Mouse (Mus musculus): ENCODE data around the gene Rnf19b. TPM values are rescaled to one million over a fixed set of nuclear protein-coding genes. Genes with fewer than 3 reads are reported as not detected.
A peak's percentile ranks its signal among the peaks of the same experiment; 100 is the strongest.

The Rnf19b gene
- 10 to 100 TPM; 20.3 to 22.7 TPM for total RNA-seq (2021)
- long read RNA-seq, experiment 1, partial matches to known transcripts, result 0 of 9 reads
- long read RNA-seq, experiment 1, other reads (novel, unspliced or antisense), result 4 of 9 reads
- long read RNA-seq, experiment 2, partial matches to known transcripts, result 2 of 9 reads
- long read RNA-seq, experiment 2, other reads (novel, unspliced or antisense), result 4 of 9 reads

DNA sequence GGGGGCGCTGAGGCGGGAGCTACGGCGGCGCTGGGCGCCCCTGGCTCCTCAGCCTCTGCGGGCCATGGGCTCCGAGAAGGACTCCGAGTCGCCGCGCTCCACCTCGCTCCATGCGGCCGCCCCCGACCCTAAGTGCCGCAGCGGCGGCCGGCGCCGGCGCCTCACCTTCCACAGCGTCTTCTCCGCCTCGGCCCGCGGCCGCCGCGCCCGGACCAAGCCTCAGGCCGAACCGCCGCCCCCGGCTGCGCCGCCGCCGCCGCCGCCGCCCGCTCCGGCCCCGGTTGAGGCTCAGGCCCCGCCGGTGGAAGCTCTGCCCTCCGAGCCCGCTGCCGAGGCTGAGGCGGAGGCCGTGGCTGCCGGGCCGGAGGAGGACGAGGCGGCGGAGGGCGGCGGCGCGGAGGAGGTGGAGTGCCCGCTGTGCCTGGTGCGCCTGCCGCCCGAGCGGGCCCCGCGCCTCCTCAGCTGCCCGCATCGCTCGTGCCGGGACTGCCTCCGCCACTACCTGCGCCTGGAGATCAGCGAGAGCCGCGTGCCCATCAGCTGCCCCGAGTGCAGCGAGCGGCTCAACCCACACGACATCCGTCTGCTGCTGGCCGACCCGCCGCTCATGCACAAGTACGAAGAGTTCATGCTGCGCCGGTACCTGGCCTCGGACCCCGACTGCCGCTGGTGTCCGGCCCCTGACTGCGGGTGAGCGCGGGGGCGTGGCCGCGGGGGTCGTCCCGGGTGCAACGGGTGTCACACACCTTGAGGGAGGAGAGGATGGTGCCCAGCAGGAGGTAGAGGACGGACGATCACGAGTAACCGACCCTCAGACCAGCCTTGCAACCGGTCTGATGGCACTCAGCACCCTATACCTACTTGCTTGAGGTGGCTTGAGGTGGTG, at the start of gene Rnf19b:
Rnf19b (plus strand) TSS at position 65 of the 886 bp plus-strand sequence.
- intact Hi-C loops (cut with DNase I), result no loop called here
- peak; percentile 15 to 41 for DNase-seq

DNA sequence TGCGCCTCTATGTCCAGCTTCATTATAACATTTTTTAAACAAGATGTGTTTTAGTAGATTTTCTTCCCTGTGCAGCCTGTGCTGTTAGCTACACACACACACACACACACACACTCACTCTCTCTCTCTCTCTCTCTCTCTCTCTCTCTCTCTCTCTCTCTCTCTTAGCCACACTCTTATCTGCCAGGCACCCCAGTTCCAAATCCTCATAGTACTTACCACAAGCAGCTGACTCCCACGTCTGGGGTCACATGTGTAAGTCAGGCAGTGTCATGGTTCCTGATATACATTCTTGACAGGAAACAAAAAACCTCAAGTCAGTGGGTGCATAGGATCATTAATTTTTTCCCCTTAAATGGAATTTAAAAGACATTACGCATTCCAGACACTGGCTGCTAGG, 49.4 kb upstream of the Rnf19b start:
- intact Hi-C loops (cut with DNase I), result no loop called here
- DNase-seq, result no peak

DNA sequence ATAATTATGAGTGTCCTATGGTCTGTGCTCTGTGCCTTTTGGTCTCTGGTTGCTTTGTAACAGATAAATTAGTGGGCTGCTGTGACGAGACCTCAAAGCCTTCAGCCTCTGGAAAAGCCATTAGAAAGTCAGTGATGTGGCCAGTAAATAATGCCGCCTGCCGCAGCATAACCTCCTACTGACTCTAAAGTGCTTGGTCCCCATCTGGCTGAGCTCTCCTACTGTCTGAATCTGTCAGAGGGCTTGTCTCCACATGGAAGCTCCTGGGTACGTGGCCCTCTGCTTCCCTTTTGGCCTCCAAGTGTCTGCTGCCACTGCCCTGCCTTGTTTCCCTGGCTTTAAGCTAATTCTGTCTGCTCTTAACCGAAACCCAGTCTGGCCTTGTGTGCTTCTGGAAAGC, 48.5 kb upstream of the Rnf19b start:
- intact Hi-C loops (cut with DNase I), result no loop called here
- no peak for DNase-seq

DNA sequence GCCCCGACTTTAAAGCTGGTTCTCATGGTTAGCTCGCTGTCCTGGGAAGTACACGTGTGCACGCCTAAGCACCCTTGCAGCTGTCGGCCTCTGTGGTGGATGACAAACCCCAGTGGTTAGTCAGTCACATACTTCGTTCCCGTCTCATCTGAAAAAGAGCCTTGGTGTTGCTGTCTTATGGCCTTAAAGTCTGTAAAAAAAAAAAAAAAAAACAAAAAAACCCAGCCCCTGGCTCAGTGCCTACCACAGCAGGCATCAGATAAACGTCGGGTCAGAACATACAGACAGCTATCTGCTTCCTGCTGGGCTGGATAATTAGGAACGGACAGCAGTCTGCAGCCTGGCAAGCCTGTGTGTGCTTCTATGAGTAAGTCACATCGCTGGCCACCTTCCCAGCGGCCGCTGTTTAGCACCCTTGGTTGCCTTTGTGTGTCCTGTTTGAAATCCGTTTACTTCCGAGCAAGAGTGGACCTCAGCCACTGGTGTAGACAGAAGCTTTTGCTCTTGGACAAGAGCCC, 46.4 kb upstream of the Rnf19b start:
- DNase-seq, result peak; percentile 38 to 40
- intact Hi-C loops (cut with DNase I), result no loop called here

DNA sequence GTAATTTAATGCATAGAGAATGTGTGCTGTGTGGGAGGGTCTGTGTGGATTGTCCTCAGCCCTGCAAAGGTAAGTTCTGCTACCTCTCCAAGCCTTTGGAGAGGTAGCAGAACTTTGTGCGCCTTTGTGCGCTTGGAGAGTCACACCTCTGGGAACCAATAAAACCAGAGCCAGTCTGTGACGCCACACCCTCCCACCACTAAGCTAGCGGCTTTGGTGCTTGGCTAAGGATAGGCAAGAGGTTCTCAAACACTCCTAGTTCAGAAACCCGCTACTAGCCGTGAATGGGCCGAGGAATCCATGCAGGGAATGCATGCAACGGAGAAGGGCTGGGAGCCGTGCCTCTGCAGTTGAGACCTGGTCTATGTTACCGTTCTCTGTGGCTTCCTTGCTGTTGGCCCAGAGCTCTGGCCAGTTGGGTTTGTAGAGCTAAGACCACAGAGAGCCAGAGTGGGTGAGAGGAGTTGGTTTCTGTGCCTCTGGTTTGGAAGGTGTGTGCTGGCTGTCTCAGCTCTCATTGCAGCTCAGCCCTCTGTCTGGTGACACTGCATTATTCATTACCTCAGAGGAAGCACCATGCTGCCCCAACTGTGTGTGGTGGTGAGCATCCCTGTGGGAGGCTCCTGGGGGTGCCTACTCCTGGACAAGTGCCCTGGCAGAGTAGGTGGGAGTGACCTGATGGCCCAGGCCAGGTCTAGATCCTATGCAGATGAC, 44.8 kb upstream of the Rnf19b start:
- no peak for DNase-seq
- intact Hi-C loops (cut with DNase I), result no loop called here

DNA sequence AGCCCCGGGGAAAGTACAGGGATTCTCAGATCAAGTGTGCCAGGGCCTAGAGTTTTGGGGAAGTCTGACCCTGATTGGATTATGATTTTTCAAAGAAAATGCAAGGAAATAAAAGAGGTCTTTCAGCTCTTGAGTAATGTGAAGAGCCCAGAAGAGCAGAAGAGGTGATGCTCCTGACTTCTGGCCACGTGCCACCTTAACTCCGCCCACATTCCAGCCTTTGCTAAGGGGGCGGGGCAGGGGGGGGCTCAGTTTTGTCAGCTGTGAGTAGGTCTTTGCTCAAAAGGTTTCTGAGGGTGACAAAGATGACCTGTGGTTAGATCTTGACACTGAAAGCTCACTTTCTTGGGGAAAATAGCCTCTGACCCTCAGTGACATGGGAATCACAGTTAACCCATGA, 41.7 kb upstream of the Rnf19b start:
- DNase-seq, result no peak
- intact Hi-C loops (cut with DNase I), result no loop called here

DNA sequence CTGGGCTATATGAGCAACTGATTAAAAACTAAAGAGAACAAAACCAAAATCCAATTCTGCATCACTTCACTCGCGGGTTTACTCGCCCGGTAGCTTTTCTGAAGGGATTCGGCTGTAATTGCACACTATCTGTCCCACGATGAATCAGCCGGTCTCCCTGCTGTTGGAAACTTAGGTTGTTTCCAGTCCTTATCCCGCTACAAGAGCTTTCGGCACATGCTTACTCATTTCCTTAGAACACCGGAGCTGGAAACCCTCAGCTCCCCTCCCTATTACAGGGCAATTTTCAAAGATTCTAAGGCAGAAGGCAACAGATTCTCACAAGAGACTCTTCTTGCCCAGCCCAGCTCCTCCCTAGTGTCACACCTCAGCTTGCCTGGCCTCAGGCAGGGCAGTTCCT, 40.9 kb upstream of the Rnf19b start:
- intact Hi-C loops (cut with DNase I), result no loop called here

DNA sequence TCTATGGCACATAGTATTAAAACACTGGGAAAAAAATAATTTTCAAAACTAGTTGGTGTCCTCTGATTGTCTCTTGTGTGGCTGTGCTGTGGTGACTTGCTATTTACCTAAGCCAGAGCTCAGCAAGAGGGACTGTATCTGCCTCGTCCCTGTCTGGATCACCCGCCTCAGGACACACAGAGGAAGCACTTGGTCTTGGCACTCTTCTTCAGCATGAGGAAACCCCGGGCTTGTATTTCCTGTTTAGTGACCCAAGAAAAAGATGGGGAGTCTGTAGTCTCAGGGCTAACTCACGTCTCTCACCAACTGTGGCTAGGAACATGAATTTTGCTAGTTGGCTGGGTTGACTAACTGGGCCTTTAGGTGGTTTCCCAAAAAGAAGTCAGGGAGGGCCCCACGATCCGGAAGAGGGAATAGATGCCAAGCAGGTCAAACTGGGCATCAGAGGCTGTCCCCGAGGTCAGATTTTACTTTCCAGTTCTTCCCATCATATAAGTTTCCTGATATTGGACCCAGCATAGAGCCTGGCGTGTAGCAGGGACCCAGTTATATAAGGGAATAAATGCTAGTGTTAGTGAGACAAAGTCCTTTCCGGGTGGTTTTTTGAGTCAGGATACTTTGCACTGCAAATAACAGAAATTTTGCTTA, 39.2 kb upstream of the Rnf19b start:
- intact Hi-C loops (cut with DNase I), result no loop called here
- no peak for DNase-seq

More for the DNA sequence above, 40.9 kb upstream of the Rnf19b start:
- no peak for DNase-seq

DNA sequence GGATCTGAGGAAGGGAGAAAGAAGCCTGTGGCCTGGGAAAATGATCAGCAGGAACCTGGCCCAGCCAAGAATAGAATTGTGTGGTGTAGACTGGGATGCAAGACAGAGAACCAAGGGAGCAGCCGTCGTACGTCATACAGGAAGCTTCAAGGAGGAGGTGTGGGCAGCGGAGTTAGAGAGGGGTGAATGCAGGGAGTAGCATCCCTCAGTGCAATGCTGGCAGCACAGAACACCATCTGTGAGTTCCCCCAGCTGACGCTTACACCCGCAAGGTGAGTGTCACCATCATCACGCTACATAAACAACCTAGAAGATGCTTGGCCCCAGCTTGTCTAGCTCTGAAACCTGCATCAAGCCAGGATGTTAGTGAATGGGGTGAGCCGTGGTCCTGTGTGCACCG, 38.3 kb upstream of the Rnf19b start:
- no peak for DNase-seq
- intact Hi-C loops (cut with DNase I), result no loop called here

DNA sequence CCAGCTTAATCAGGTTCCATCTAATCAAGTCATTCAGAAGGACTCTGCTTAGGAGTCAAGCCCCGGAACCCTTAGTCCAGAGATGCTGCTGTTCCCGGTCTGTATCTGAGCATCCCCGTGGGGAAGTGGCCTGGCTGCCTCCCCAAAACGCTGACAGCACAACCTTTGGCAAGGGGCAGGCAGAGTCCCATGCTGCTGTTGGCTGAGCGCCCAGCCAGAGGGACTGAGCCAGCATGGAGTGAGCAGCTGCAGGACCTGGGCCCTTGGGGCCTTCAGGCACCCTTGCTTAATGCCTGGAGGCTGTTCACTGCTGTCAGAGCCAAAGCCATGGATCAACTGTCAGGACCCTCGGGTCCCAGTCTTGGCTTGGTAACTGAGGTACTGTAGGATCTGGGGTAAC, 37.6 kb upstream of the Rnf19b start:
- intact Hi-C loops (cut with DNase I), result no loop called here
- peak; percentile 94 to 95 for DNase-seq

DNA sequence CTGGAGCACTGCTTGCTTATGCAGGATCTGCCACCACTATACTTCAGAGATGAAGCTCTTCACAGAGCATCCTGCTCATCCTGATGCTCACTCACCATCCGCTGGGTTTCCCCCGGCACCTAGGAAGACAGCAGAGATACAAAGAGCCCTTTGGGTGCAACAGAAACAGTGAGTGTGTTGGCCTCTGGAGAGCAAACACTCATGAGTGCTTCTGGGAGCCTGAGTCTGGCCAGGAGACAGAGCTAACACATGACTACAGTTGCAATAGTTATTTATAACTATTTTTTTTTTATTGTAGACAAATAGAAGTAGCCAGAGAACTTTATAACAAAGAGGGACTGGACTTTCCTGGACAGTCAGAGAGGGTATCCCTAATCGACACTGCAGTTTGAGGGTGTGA, 36.6 kb upstream of the Rnf19b start:
- intact Hi-C loops (cut with DNase I), result no loop called here
- DNase-seq, result no peak

DNA sequence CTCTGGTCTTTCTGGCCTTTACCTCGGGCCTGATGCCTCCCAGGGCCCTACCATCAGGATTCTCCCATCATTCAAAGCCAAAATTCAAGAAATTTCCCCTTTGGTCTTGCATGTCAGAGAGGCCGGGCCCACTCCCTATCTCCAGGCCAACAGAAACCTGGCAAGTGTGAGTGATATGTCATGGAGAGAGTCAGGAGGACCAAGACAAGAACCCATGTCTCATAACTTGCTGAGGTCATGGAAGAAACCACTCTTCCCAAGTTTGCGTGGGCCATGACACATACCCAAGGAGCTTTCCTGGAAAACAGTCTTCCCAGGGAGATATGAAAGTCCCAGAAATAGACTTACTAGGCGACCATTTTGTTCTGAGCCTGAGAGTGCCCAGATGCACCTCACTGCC, 36.2 kb upstream of the Rnf19b start:
- intact Hi-C loops (cut with DNase I), result no loop called here
- no peak for DNase-seq

DNA sequence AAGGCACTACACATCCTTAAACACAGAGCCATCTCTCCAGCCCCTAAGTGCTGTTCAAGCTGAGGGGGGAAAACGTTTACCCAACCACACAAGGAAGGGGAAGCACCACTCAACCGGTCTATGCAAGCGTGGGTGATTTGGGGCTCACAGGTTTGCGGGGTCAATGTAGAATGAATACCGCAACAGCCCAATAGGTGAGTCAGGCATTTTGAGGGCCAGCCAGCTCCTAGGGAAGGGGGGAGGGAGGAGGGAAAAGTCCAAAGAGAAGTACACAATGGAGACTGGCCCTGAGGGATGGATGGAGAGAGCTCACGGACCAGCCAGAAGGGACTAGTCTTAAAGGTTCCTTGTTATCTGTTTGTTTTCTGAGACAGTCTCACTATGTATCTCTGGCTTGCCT, 34.2 kb upstream of the Rnf19b start:
- DNase-seq, result no peak
- intact Hi-C loops (cut with DNase I), result no loop called here

DNA sequence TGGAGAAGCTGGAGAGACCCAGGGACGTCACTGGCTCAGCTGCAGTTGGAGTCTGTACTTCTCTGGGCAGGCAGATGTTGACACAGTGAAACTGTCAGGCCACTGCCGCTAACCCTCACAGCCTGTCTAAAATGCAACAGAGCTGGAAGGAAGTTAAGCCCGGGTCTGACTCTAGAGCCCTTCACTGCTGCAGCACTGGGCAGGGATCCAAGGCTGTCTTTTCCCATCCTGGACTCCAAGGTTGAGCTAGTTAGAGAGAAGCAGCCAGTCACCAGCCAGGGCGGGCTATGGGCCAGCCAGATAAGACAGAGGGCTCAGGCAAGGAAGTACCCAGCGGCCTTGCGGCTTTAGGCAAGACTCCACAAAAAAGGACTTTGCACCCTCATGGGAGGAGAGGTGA, 33.3 kb upstream of the Rnf19b start:
- no peak for DNase-seq
- intact Hi-C loops (cut with DNase I), result no loop called here

DNA sequence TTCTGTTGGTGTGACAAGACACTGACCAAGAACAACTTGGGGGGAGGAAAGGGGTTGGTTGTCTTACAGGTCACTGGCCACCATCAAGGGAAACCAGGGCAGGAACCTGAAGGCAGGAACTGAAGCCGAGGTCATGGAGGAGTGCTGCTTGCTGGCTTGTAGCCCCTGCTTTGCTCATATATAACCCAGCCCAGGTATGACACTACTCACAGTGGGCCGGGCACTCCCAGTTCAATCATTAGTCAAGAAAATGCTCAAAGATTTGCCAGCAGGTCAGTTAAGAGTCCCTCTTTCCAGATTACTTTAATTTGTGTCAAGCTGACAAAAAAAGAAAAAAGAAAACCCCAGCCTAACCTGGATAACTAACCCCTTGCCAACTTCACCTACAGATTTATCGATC, 32.4 kb upstream of the Rnf19b start:
- intact Hi-C loops (cut with DNase I), result no loop called here
- DNase-seq, result no peak

DNA sequence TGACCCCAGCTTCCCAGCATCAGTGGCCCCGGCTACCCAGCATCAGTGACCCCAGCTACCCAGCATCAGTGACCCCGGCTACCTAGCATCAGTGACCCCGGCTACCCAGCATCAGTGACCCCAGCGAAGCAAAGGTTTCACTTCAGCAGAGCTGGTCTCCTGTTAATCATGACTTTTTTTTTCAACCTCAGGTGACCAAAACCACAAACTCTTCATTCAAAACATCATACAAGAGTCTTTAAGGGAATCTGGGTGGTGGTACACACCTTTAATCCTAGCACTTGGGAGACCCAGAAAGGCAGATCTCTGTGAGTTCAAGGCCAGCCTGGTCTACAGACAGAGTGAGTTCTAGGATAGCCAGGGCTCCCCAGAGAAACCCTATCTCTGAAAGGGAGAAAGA, 27.3 kb upstream of the Rnf19b start:
- DNase-seq, result no peak
- intact Hi-C loops (cut with DNase I), result no loop called here

DNA sequence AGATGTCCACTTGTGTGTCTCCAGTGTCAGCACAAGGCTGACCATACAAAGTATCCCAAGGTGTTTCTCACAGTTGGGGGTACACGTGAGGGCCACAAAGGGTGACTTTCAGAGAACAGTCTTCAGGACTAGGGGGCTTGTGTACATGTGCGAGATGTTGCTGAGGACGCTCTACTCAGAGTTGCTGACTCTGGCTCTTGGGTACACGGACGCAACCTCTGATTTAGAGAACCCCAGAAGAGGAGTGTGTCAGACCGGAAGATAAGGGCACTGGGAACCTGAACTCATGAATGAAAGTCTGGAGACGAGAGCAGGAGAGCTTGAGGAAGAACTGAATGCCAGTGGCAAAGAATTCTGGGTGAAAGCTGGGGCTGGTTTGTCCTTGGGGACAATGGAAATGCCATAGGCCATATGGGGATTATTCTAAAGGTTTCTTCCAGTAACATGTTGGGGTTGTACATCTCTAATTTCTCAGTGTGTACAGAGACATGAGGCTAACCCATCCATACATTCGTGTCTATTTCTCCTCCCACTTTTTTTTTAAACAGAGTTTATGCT, 26.6 kb upstream of the Rnf19b start:
- intact Hi-C loops (cut with DNase I), result no loop called here

DNA sequence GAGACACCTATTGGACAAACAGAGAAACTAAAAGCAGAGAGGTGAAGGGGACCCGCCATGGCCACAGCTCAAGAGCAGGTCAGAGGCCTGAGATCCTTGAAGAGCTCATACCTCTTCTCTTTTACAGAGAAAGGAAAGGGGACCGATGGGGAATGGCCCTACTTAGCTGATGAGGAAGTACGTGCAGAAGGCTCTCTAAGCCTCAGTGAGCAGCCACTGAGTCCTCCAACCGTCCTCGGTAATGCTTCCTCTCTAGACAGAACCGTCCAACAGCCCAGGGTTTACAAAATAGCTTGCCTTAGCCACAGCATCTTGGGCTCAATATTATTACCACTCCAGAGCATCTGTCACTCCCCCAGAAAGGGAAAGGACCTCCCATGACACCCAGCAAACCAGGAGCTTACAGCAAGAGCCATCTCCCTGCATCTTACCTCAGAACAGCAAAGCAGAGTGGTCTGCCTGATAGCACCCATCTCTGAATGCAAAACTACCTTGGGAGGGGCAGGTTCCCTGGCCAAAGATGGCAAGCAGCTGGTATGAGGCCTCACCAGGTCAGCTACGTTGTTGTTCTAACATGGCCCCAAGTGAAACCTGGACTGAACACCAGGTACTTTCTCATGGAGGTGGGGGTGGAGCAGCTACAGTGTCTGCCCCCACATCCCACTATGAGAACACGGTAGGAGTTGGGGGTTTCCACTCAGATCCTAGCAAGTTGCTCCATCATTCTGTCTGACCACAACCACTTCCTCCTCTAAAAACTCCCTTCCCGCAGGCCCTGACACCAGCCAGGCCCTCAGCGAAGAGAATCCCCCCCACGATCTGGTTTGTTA, 25.7 kb upstream of the Rnf19b start:
- intact Hi-C loops (cut with DNase I), result no loop called here
- no peak for DNase-seq

More for the DNA sequence above, 26.6 kb upstream of the Rnf19b start:
- DNase-seq, result no peak
